Mouse (Mus musculus) cortical plate, adult 2 months (tissue): Measurements from ENCODE around the gene Robo2. TPM values are rescaled to one million over a fixed set of nuclear protein-coding genes. Genes with fewer than 3 reads are reported as not detected.

Source experiments
- H3K27ac ChIP-seq: fragments of 200-500 bp; 2 replicates; pipeline ENCODE4 v1.5.1; 2012; ENCODE audit warnings: low read length, control low read depth, inconsistent platforms; ENCODE audit not compliant: insufficient read depth
- H3K4me1 ChIP-seq: fragments of 200-500 bp; 2 replicates; pipeline ENCODE4 v1.6.1; 2011; ENCODE audit warnings: low read length; ENCODE audit not compliant: control insufficient read depth, insufficient read depth
- H3K4me3 ChIP-seq: fragments of 200-500 bp; 2 replicates; pipeline ENCODE4 v1.5.1; 2011; ENCODE audit warnings: mild to moderate bottlenecking, low read length, control low read depth; ENCODE audit not compliant: insufficient read depth
- CTCF ChIP-seq: fragments of 200-500 bp; IDR thresholded peaks from 2 replicates; pipeline ENCODE4 v1.5.1; 2011; ENCODE audit warnings: mild to moderate bottlenecking, control low read depth, low read length; ENCODE audit not compliant: insufficient read depth; ENCODE audit errors: extremely low read depth
- POLR2A ChIP-seq: fragments of 200-500 bp; IDR thresholded peaks from 2 replicates; pipeline ENCODE4 v1.6.1; 2011; ENCODE audit warnings: mild to moderate bottlenecking, low read length, control low read depth; ENCODE audit not compliant: insufficient read depth; ENCODE audit errors: extremely low read depth
- polyA plus RNA-seq: library from polyadenylated mRNA; depleted of rRNA; stranded (reverse); fragments of >200 nt; gene quantifications from 2 replicates; pipeline ENCODE4 v1.2.3, GENCODE M21; 2012

The Robo2 gene
- polyA plus RNA-seq, 1 experiment: 54.2 TPM

- no peak for TF ChIP-seq POLR2A
- TF ChIP-seq CTCF: no peak
- Histone ChIP-seq H3K4me1 (no peaks in the 10 kb centered on the region), H3K27ac (no peak overlapping the region), H3K4me3 (peak overlapping the region; percentile 61)
These were observed 1.5 kb downstream of the Robo2 start for GRCm38 (mm10) chr16:74410125-74410524.

GRCm38 (mm10) chr16:74409548-74409947 lies 2.1 kb downstream of the Robo2 start:
- TF ChIP-seq POLR2A (no peak), CTCF (no peak)
- Histone ChIP-seq H3K27ac (no peak overlapping the region), H3K4me3 (peak overlapping the region; percentile 61), H3K4me1 (no peaks in the 10 kb centered on the region)

DNA sequence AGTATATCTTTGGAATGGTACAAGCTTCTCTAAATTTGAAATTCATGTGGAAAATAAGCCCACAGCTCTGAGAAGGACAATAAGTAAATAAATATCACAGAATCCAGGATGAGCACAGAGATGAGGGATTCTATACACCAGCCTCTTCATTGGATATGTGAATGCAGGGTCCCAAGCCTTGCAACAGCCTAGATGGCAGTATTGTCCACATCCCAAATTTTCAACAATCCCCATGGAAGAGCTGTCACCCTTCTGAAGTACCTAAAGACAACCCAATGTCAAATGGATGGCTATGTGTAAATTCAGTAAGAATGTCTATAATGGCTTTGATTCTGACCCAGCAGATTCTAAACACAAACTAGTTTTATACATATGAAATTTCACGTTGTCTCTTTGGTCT lies 3.1 kb downstream of the Robo2 start:
- Histone ChIP-seq H3K4me1 (no peaks in the 10 kb centered on the region), H3K4me3 (peak overlapping the region; percentile 35), H3K27ac (no peak overlapping the region)
- TF ChIP-seq POLR2A (no peak), CTCF (0 out of 2 replicates have a peak, but pooled peaks have one; percentile 11)

- Histone ChIP-seq H3K4me1 (no peaks in the 10 kb centered on the region), H3K27ac (no peak overlapping the region), H3K4me3 (no peak overlapping the region)
- TF ChIP-seq POLR2A (no peak), CTCF (no peak)
These were observed 14.3 kb downstream of the Robo2 start for GRCm38 (mm10) chr16:74397291-74397690.

DNA sequence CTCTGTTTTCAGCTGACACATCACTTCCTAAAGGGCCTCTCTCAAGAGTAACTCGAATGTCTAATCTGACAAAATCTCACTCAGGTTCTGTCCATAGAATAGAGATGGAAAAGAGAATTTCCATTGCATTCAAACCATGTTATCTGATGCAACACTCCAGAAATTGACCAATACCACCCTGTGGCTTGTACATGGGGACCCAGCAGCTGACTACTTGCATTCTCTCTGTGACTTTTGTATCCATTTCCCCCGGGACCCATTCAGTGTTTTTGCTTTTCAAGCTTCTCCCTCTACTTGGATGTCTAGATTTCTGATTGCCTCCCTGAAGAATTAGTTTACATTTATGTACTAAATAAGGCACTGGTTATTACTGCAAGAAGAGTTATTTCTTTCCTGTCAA lies 15.9 kb downstream of the Robo2 start:
- TF ChIP-seq POLR2A: no peak
- TF ChIP-seq CTCF: no peak
- no peak overlapping the region for H3K27ac ChIP-seq

GRCm38 (mm10) chr16:74379458-74379857 lies 32.2 kb downstream of the Robo2 start:
- no peak for TF ChIP-seq POLR2A
- no peak for TF ChIP-seq CTCF
- H3K4me3 ChIP-seq: no peak overlapping the region
- H3K4me1 ChIP-seq: no peaks in the 10 kb centered on the region

More for the DNA sequence above, 15.9 kb downstream of the Robo2 start:
- no peak overlapping the region for H3K4me3 ChIP-seq
- no peaks in the 10 kb centered on the region for H3K4me1 ChIP-seq

DNA sequence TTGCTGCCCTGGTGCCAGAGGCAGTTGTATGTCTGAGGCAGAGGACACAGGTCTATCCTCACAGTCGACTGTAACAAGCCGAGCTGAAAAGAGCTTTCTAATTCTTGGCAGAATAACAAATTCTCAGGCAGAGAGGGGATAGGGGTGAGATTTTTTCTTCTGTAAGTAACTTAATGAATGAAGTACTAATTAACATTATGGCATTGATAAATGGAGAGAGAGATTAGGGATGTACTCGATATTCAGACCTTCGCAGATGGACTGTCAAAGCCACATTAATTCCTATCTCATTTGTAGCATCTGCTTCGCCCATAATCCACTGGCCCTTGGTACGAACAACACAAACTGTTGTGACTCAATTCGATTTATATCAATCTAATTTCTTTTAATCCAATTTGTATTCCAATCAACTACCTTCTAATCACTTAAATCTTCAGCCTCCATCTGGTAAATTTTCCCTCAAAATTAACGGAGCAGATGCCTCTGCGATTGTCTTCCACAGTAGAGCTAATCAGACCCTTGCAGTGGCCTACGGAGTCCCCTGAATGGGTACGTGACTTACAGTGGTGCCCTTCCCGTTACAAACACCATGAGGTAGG lies 36.2 kb downstream of the Robo2 start:
- TF ChIP-seq POLR2A: no peak
- TF ChIP-seq CTCF: no peak
- Histone ChIP-seq H3K4me1 (no peaks in the 10 kb centered on the region), H3K4me3 (no peak overlapping the region), H3K27ac (no peak overlapping the region)

More at GRCm38 (mm10) chr16:74379458-74379857, 32.2 kb downstream of the Robo2 start:
- H3K27ac ChIP-seq: no peak overlapping the region

DNA sequence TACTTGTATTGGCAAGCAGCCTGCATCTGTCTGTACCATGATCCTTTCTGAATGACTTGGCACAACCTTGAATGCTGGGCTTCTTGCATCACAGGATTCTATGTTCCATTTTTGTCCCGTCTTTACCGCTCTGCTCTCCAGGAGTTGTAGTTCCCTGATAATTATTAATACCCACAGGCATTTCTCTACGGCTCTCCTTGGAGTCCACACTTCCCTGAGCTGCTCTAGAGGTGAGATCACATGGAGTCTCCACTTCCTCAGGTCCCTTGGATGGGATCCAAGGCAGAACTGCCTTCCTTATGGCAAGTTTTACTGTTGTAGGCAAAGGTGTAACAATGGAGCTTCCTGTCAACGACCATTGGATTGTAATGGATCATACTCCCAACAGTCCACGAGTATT lies 37.1 kb downstream of the Robo2 start:
- TF ChIP-seq POLR2A (no peak), CTCF (no peak)
- Histone ChIP-seq H3K4me1 (no peaks in the 10 kb centered on the region), H3K4me3 (no peak overlapping the region), H3K27ac (no peak overlapping the region)

DNA sequence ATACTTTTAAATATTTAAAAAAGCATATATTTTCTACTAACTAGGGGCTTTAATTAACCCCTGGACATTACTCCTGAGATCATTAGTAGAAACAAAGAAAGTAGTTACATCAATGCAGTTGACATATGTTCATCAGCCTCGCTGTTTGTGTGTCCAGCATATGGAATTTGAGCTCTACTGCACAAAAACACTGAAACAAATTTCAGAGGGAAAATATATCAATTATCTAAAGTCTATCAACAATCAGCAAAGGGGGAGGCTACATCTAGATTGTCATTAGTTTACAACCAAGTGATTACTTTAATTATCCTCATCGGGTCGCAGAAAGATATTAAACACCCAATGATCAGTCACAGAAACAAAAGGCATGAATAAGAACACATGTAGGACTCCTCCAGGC lies 38.2 kb downstream of the Robo2 start:
- Histone ChIP-seq H3K4me1 (no peaks in the 10 kb centered on the region), H3K4me3 (no peak overlapping the region), H3K27ac (no peak overlapping the region)
- no peak for TF ChIP-seq POLR2A
- no peak for TF ChIP-seq CTCF

- Histone ChIP-seq H3K4me3 (no peak overlapping the region), H3K27ac (no peak overlapping the region), H3K4me1 (no peaks in the 10 kb centered on the region)
- no peak for TF ChIP-seq POLR2A
- TF ChIP-seq CTCF: no peak
These were observed 38.7 kb downstream of the Robo2 start for GRCm38 (mm10) chr16:74372876-74373275.
